Comparison of ENCODE assay signal across 8 mouse cellular contexts in genomic region chr6:67266664-67267407, GRCm38 (mm10). TPM values are rescaled to one million over a fixed set of nuclear protein-coding genes. Genes with fewer than 3 reads are reported as not detected.
DNase-seq lines count a peak whose midpoint lies in the region; ATAC-seq and TF ChIP-seq lines count a peak whose summit lies in the region.

No protein-coding gene starts in this region.

- peak overlapping the region; percentile 71 for H3K4me2 ChIP-seq in kidney, embryonic 14.5 days (replicated peaks; ENCODE audit: low read depth, low read length)
- H3K4me2 ChIP-seq in limb, embryonic 15.5 days = peak overlapping the region; percentile 68

- H3K4me1 ChIP-seq in bone marrow macrophage, adult 2 months (ENCODE audit: control insufficient read depth, insufficient read depth, low read length) = 0 out of 2 replicates have a peak, but pooled peaks cover 2% of the 10 kb centered on the region
- H3K4me1 ChIP-seq in embryonic fibroblast, embryonic 13.5 days (ENCODE audit: control insufficient read depth, insufficient read depth, low read length) = no peaks in the 10 kb centered on the region
- H3K4me1 ChIP-seq in kidney, embryonic 14.5 days (ENCODE audit: control insufficient read depth, insufficient read depth, low read length) = 0 out of 2 replicates have a peak, but pooled peaks cover 4% of the 10 kb centered on the region
- peaks cover 6% of the 10 kb centered on the region for H3K4me1 ChIP-seq in limb, embryonic 15.5 days

- TF ChIP-seq POLR2A in bone marrow macrophage, adult 2 months (IDR thresholded peaks at IDR 0.05; ENCODE audit: borderline replicate concordance, low read depth, low read length) = peak; percentile 69; the same call in 1 of the 2 replicates
- TF ChIP-seq POLR2A in embryonic fibroblast, embryonic 13.5 days (IDR thresholded peaks at IDR 0.05; ENCODE audit: low read depth, low read length) = peak; percentile 75

- H3K27ac ChIP-seq in bone marrow macrophage, adult 2 months (ENCODE audit: insufficient read depth, low read depth, low read length) = peak overlapping the region; percentile 74
- H3K27ac ChIP-seq in embryonic fibroblast, embryonic 13.5 days (ENCODE audit: insufficient read depth, low read length) = peak overlapping the region; percentile 62
- H3K27ac ChIP-seq in kidney, embryonic 14.5 days (ENCODE audit: low read depth, low read length) = peak overlapping the region; percentile 90
- peak overlapping the region; percentile 93 for H3K27ac ChIP-seq in limb, embryonic 15.5 days

- H3K4me3 ChIP-seq in bone marrow macrophage, adult 2 months (ENCODE audit: insufficient read depth, low read length) = peak overlapping the region; percentile 86
- H3K4me3 ChIP-seq in embryonic fibroblast, embryonic 13.5 days (ENCODE audit: insufficient read depth, low read length) = peak overlapping the region; percentile 98
- peak overlapping the region; percentile 100 for H3K4me3 ChIP-seq in kidney, embryonic 14.5 days (ENCODE audit: low read length)
- H3K4me3 ChIP-seq in limb, embryonic 15.5 days = peak overlapping the region; percentile 98

- 1% methylated on average over 68 of the region's 68 CpGs for WGBS in kidney, embryonic 14.5 days
- WGBS in limb, embryonic 15.5 days = under 1% methylated on average over 68 of the region's 68 CpGs

- no peaks in the 10 kb centered on the region for H3K27me3 ChIP-seq in kidney, embryonic 14.5 days (ENCODE audit: control insufficient read depth, insufficient read depth, low read length)
- H3K27me3 ChIP-seq in limb, embryonic 15.5 days = no peaks in the 10 kb centered on the region

- peak; percentile 99 for ATAC-seq in kidney, embryonic 14.5 days (ENCODE audit: low FRiP score, low TSS enrichment)
- ATAC-seq in limb, embryonic 15.5 days (ENCODE audit: insufficient number of reproducible peaks, low FRiP score, low TSS enrichment, low read depth) = peak; percentile 99

- peak overlapping the region; percentile 100 for H3K9ac ChIP-seq in kidney, embryonic 14.5 days (ENCODE audit: low read depth, low read length)
- peak overlapping the region; percentile 99 for H3K9ac ChIP-seq in limb, embryonic 15.5 days

- H3K36me3 ChIP-seq in kidney, embryonic 14.5 days (ENCODE audit: control insufficient read depth, insufficient read depth, low read length) = peaks cover 8% of the 10 kb centered on the region
- peaks cover 4% of the 10 kb centered on the region for H3K36me3 ChIP-seq in limb, embryonic 15.5 days

- H3K9me3 ChIP-seq in kidney, embryonic 14.5 days (ENCODE audit: control insufficient read depth, low read length) = no peaks in the 10 kb centered on the region
- H3K9me3 ChIP-seq in limb, embryonic 15.5 days = no peaks in the 10 kb centered on the region

- peak; percentile 91 for DNase-seq in A20 (ENCODE audit: low read depth, low spot score)
- peak; percentile 97 for DNase-seq in heart, adult 9 months (ENCODE audit: low spot score in 2 of 2)
- DNase-seq in monocyte, adult 2 months (ENCODE audit: low read depth in 1 of 2, low spot score in 2 of 2) = peak; percentile 88 to 90
- peak; percentile 99 for DNase-seq in spleen, postnatal 36 days (ENCODE audit: low spot score in 2 of 2)

- TF ChIP-seq CTCF in bone marrow macrophage, adult 2 months (IDR thresholded peaks at IDR 0.05; ENCODE audit: low read depth, low read length) = no peak
- TF ChIP-seq CTCF in embryonic fibroblast, embryonic 13.5 days (IDR thresholded peaks at IDR 0.05; ENCODE audit: borderline replicate concordance, insufficient read depth, low read length) = no peak

RNA-seq across cellular contexts. Expression of gene Serbp1, which starts 28.9 kb away (rescaled TPM):
- polyA plus RNA-seq in bone marrow macrophage, adult 2 months (2012; ENCODE audit: insufficient read depth, insufficient read length, missing spikeins) = 378 and 404 TPM in 2 replicates
- 657 and 685 TPM in 2 replicates for polyA plus RNA-seq in embryonic fibroblast, embryonic 13.5 days (2011; ENCODE audit: insufficient read length, low read depth, missing spikeins)
- polyA plus RNA-seq in kidney, embryonic 14.5 days (2014; fragmentation: Nextera tagmentation; extraction: Ambion mirVana) = 546 and 649 TPM in 2 replicates
- polyA plus RNA-seq in limb, embryonic 15.5 days (2015; fragmentation: Nextera tagmentation; extraction: Ambion mirVana) = 381 and 399 TPM in 2 replicates

Comparison
In these comparisons a context has a peak if more than half of its experiments do, and no peak if none do; other contexts are left out.
1. Peak in every context shown above with its lines: DNase-seq, ATAC-seq, H3K4me3 ChIP-seq and H3K27ac ChIP-seq.